Mouse (Mus musculus) myocyte (in vitro differentiated cells): ENCODE data around the gene Cbs. TPM values are rescaled to one million over a fixed set of nuclear protein-coding genes. Genes with fewer than 3 reads are reported as not detected.

Source experiments
- H3K27me3 ChIP-seq: one replicate; pipeline ENCODE4 v1.6.1; 2011; ENCODE audit not compliant: control insufficient read depth, insufficient read depth, insufficient read length
- H3K36me3 ChIP-seq: one replicate; pipeline ENCODE4 v1.6.1; 2011; ENCODE audit not compliant: control insufficient read depth, insufficient read depth
- H3K4me2 ChIP-seq: one replicate; pipeline ENCODE4 v1.6.1; 2011; ENCODE audit warnings: low read depth, control low read depth
- H3K4me3 ChIP-seq: one replicate; pipeline ENCODE4 v1.5.1; 2011; ENCODE audit warnings: mild to moderate bottlenecking, control low read depth, moderate library complexity
- H3K79me2 ChIP-seq: one replicate; pipeline ENCODE4 v1.6.1; 2011; ENCODE audit not compliant: control insufficient read depth, insufficient read depth
- H3ac ChIP-seq: one replicate; pipeline ENCODE4 v1.6.1; 2011; ENCODE audit not compliant: control insufficient read depth, insufficient read length
- CEBPB ChIP-seq: IDR thresholded peaks from 2 replicates; pipeline ENCODE4 v1.6.1; 2011; ENCODE audit warnings: mild to moderate bottlenecking, moderate library complexity; ENCODE audit not compliant: poor library complexity, insufficient read depth, severe bottlenecking
- E2F4 ChIP-seq: IDR thresholded peaks from one replicate; pipeline ENCODE4 v1.6.1; 2011; ENCODE audit warnings: mild to moderate bottlenecking, control low read depth, moderate library complexity; ENCODE audit not compliant: insufficient read depth
- MAX ChIP-seq: IDR thresholded peaks from one replicate; pipeline ENCODE4 v1.6.1; 2011; ENCODE audit warnings: low read depth, mild to moderate bottlenecking, control low read depth
- MYOD1 ChIP-seq, 3 experiments: IDR thresholded peaks; one replicate each; pipeline ENCODE4 v1.6.1; 2011; ENCODE audit warnings: control low read depth in 2 of 3, low read depth in 2 of 3, mild to moderate bottlenecking in 2 of 3, moderate library complexity in 1 of 3; ENCODE audit not compliant: insufficient read length in 2 of 3, control insufficient read depth in 1 of 3
- MYOG ChIP-seq, 3 experiments: IDR thresholded peaks; one replicate each; pipeline ENCODE4 v1.6.1; 2011; ENCODE audit warnings: control low read depth in 2 of 3, low read depth in 2 of 3, mild to moderate bottlenecking in 2 of 3; ENCODE audit not compliant: insufficient read length in 2 of 3, control insufficient read depth in 1 of 3, insufficient read depth in 1 of 3
- POLR2A ChIP-seq: IDR thresholded peaks from one replicate; pipeline ENCODE4 v1.6.1; 2011; ENCODE audit warnings: low read depth, mild to moderate bottlenecking, control low read depth, moderate library complexity; ENCODE audit not compliant: insufficient read length
- POLR2AphosphoS2 ChIP-seq: IDR thresholded peaks from one replicate; pipeline ENCODE4 v1.6.1; 2011; ENCODE audit warnings: low read depth, control low read depth; ENCODE audit not compliant: insufficient read length
- REST ChIP-seq: IDR thresholded peaks from one replicate; pipeline ENCODE4 v1.6.1; 2011; ENCODE audit warnings: mild to moderate bottlenecking, control low read depth, moderate library complexity; ENCODE audit not compliant: insufficient read depth, insufficient read length
- SRF ChIP-seq: IDR thresholded peaks from one replicate; pipeline ENCODE4 v1.6.1; 2011; ENCODE audit warnings: low read depth; ENCODE audit not compliant: control insufficient read depth, insufficient read length
- TCF12 ChIP-seq: IDR thresholded peaks from one replicate; pipeline ENCODE4 v1.6.1; 2011; ENCODE audit warnings: mild to moderate bottlenecking, control low read depth; ENCODE audit not compliant: poor library complexity, insufficient read depth, severe bottlenecking
- TCF3 ChIP-seq: IDR thresholded peaks from one replicate; pipeline ENCODE4 v1.6.1; 2011; ENCODE audit warnings: low read depth, control low read depth; ENCODE audit not compliant: insufficient read length
- USF1 ChIP-seq: IDR thresholded peaks from one replicate; pipeline ENCODE4 v1.6.1; 2011; ENCODE audit warnings: low read depth, mild to moderate bottlenecking, control low read depth, moderate library complexity
- polyA plus RNA-seq: library from polyadenylated mRNA; unstranded; fragments of >200 nt; fragmentation: generic; extraction: Trizol; gene quantifications from one replicate; pipeline ENCODE4 v1.2.1, GENCODE M21; 2012; ENCODE audit warnings: missing spikeins

Cbs gene
- 0.06 TPM for polyA plus RNA-seq

GRCm38 (mm10) chr17:31636942-31637811 is at the start of gene Cbs:
Gene Cbs, minus strand, starts transcription at chr17:31637238.
- peaks cover 19% of the 10 kb centered on the region for H3K27me3 ChIP-seq
- H3K4me3 ChIP-seq = no peak within 1 kb of the TSS
- H3ac ChIP-seq = no peak within 1 kb of the TSS
- H3K36me3 ChIP-seq = no peaks in the 10 kb centered on the region
- TF ChIP-seq MAX (no peak), MYOG (IDR thresholded peaks at IDR 0.05; ENCODE audit: control insufficient read depth in 1 of 3, insufficient read depth in 1 of 3, insufficient read length in 2 of 3, low read depth in 2 of 3) (no peak), TCF12 (no peak), POLR2AphosphoS2 (no peak), MYOD1 (IDR thresholded peaks at IDR 0.05; ENCODE audit: control insufficient read depth in 1 of 3, insufficient read length in 2 of 3, low read depth in 2 of 3) (no peak), TCF3 (no peak), E2F4 (no peak), USF1 (no peak), CEBPB (no peak), REST (no peak), SRF (no peak), POLR2A (no peak)
- H3K4me2 ChIP-seq = peak within 1 kb of the TSS; percentile 50
- no peaks in the 10 kb centered on the region for H3K79me2 ChIP-seq

- Histone ChIP-seq H3ac (no peak overlapping the region), H3K27me3 (no peaks in the 10 kb centered on the region), H3K36me3 (no peaks in the 10 kb centered on the region), H3K4me3 (no peak overlapping the region), H3K79me2 (no peaks in the 10 kb centered on the region), H3K4me2 (no peak overlapping the region)
- TF ChIP-seq REST (no peak), TCF12 (no peak), MYOD1 (IDR thresholded peaks at IDR 0.05; ENCODE audit: control insufficient read depth in 1 of 3, insufficient read length in 2 of 3, low read depth in 2 of 3) (no peak)
These were observed 49.2 kb upstream of the Cbs start for GRCm38 (mm10) chr17:31686225-31686564.

GRCm38 (mm10) chr17:31685514-31686224 is 48.6 kb upstream of the Cbs start:
- H3K27me3 ChIP-seq = no peaks in the 10 kb centered on the region
- no peak overlapping the region for H3ac ChIP-seq
- TF ChIP-seq REST (no peak), TCF3 (no peak), CEBPB (no peak), USF1 (no peak), MYOG (IDR thresholded peaks at IDR 0.05; ENCODE audit: control insufficient read depth in 1 of 3, insufficient read depth in 1 of 3, insufficient read length in 2 of 3, low read depth in 2 of 3) (no peak), POLR2AphosphoS2 (no peak), MYOD1 (IDR thresholded peaks at IDR 0.05; ENCODE audit: control insufficient read depth in 1 of 3, insufficient read length in 2 of 3, low read depth in 2 of 3) (no peak)
- no peaks in the 10 kb centered on the region for H3K36me3 ChIP-seq
- H3K4me3 ChIP-seq = no peak overlapping the region
- peak overlapping the region; percentile 47 for H3K4me2 ChIP-seq
- no peaks in the 10 kb centered on the region for H3K79me2 ChIP-seq

- Histone ChIP-seq H3K4me2 (no peak overlapping the region), H3K4me3 (no peak overlapping the region), H3K36me3 (no peaks in the 10 kb centered on the region), H3K79me2 (no peaks in the 10 kb centered on the region), H3K27me3 (peaks cover 20% of the 10 kb centered on the region), H3ac (no peak overlapping the region)
- TF ChIP-seq POLR2AphosphoS2 (no peak), TCF12 (no peak), USF1 (no peak), E2F4 (no peak)
These were observed 43.4 kb upstream of the Cbs start for GRCm38 (mm10) chr17:31680450-31680849.

GRCm38 (mm10) chr17:31677507-31677906 is 40.5 kb upstream of the Cbs start, which contains the start of gene Cryaa:
Gene Cryaa, plus strand, starts transcription at chr17:31677807.
- TF ChIP-seq POLR2A (no peak), REST (no peak)
- Histone ChIP-seq H3ac (no peak within 1 kb of the TSS), H3K79me2 (no peaks in the 10 kb centered on the region), H3K4me2 (no peak within 1 kb of the TSS), H3K36me3 (no peaks in the 10 kb centered on the region), H3K27me3 (peaks cover 20% of the 10 kb centered on the region), H3K4me3 (no peak within 1 kb of the TSS)
